Mouse (Mus musculus): ENCODE results near the gene Kdm5a.

Gene Kdm5a

GRCm38 (mm10) chr6:120442171-120442749 is 78.3 kb downstream of the Kdm5a start:
- peak; percentile 39 for DNase-seq

GRCm38 (mm10) chr6:120443363-120444355 is 79.7 kb downstream of the Kdm5a start:
- peak; percentile 42 for DNase-seq

- DNase-seq, result no peak
Measured at GRCm38 (mm10) chr6:120450208-120450607, 86.3 kb downstream of the Kdm5a start.

- DNase-seq, result no peak
Measured at GRCm38 (mm10) chr6:120452384-120453102, 88.6 kb downstream of the Kdm5a start.

- no peak for DNase-seq
Measured at GRCm38 (mm10) chr6:120453103-120453445, 89.2 kb downstream of the Kdm5a start.

- DNase-seq, result no peak
Measured at GRCm38 (mm10) chr6:120453556-120453955, 89.6 kb downstream of the Kdm5a start.

- DNase-seq, result peak; percentile 63
Measured at GRCm38 (mm10) chr6:120454627-120455077, 90.7 kb downstream of the Kdm5a start.

GRCm38 (mm10) chr6:120457074-120457473 is 93.2 kb downstream of the Kdm5a start:
- peak; percentile 41 for DNase-seq

- DNase-seq, result no peak
Measured at GRCm38 (mm10) chr6:120457751-120458150, 93.8 kb downstream of the Kdm5a start.

- DNase-seq, result no peak
Measured at GRCm38 (mm10) chr6:120461217-120461616, 97.3 kb downstream of the Kdm5a start.

GRCm38 (mm10) chr6:120462251-120462650 is 98.3 kb downstream of the Kdm5a start:
- DNase-seq, result no peak

- DNase-seq, result peak; percentile 90
Measured at GRCm38 (mm10) chr6:120463086-120463871, 99.4 kb downstream of the Kdm5a start, which contains the start of gene Il17ra. Gene Il17ra, plus strand, starts transcription at chr6:120463247.

- peak; percentile 32 for DNase-seq
Measured at GRCm38 (mm10) chr6:120463884-120464283, 100.0 kb downstream of the Kdm5a start.

- no peak for DNase-seq
Measured at GRCm38 (mm10) chr6:120464406-120464939, 100.5 kb downstream of the Kdm5a start.

GRCm38 (mm10) chr6:120465393-120465792 is 101.5 kb downstream of the Kdm5a start:
- DNase-seq, result no peak

- peak; percentile 48 for DNase-seq
Measured at GRCm38 (mm10) chr6:120466609-120467329, 102.8 kb downstream of the Kdm5a start.

- no peak for DNase-seq
Measured at GRCm38 (mm10) chr6:120468259-120468658, 104.3 kb downstream of the Kdm5a start.

GRCm38 (mm10) chr6:120469268-120469667 is 105.3 kb downstream of the Kdm5a start:
- no peak for DNase-seq

- no peak for DNase-seq
Measured at GRCm38 (mm10) chr6:120469770-120470169, 105.8 kb downstream of the Kdm5a start.

- DNase-seq, result no peak
Measured at GRCm38 (mm10) chr6:120470666-120471065, 106.7 kb downstream of the Kdm5a start.

GRCm38 (mm10) chr6:120471991-120472441 is 108.1 kb downstream of the Kdm5a start:
- no peak for DNase-seq
